Mouse (Mus musculus) testis, adult 2 months (tissue): Measurements from ENCODE around the gene Nup93.

Source experiments
- CTCF ChIP-seq: fragments of 200-500 bp; IDR thresholded peaks from 2 replicates; pipeline ENCODE4 v1.5.1; 2012; ENCODE audit warnings: low read depth, mild to moderate bottlenecking, inconsistent platforms, low read length, moderate library complexity; ENCODE audit not compliant: control insufficient read depth, insufficient read depth, insufficient replicate concordance
- POLR2A ChIP-seq: fragments of 200-500 bp; IDR thresholded peaks from 2 replicates; pipeline ENCODE4 v1.6.1; 2012; ENCODE audit warnings: low read depth, mild to moderate bottlenecking, inconsistent platforms, low read length, moderate library complexity; ENCODE audit not compliant: control insufficient read depth

- no peak for TF ChIP-seq CTCF
- no peak for TF ChIP-seq POLR2A
These were observed 134.1 kb downstream of the Nup93 start for GRCm38 (mm10) chr8:94348425-94348824.
